Mouse (Mus musculus): ENCODE measurements around the gene Bpifb9a.
"Not testable (repeated sequence)": the region's sequence is repeated elsewhere in the genome, so short reads cannot be mapped to it uniquely, and the experiment has no call there.

The Bpifb9a gene

DNA sequence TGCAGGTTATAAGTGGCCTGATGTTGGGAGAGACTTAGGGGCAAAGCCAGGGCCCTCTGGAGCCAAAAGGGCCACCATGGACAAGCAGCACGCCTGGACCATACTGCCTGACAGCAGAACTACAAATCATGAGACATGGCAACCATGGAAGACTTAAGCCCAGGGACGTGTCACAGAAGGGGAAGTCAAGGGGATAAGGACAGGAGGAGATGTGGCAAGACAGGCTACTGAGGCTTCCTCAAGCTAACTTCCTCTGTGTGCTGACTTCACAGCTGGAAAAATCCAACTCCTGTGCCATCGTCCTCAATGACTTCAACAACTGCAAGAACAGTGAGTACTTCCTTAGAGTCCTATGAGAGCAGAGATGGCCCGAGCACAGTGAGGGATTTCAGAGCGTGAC, 56.1 kb downstream of the Bpifb9a start:
- DNase-seq = not testable (repeated sequence)

All from cerebellum, adult 9-10 months (tissue).